Mouse (Mus musculus): Measurements from ENCODE around the gene Tom1l2. TPM values are rescaled to one million over a fixed set of nuclear protein-coding genes. Genes with fewer than 3 reads are reported as not detected.

The Tom1l2 gene
- polyA plus RNA-seq, 1 experiment, result 213 TPM

DNA sequence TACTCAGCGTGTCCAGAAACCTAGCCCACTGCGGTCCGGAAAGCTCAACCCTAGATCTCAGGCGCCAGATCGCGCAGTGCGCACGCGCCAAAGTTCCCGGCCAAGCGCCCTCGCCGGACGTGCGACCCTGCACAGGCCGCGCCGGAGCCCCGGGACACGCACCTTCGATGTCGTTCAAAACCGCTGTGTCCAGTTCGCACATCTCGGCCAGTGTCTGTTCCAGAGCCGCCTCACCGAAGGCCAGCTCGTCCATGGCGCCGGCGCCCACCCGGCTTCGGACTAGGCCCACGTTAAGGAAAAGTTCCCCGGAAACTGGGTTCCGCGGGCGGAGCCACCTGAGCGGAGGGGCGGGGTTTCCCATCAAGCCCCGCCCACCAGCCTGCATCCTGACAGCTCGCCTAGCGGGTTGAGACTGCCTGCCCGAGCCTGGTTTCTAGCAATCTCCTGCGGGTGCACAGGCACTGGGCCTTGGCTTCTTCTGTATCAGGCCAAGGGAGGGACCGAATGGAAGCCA, 132.4 kb downstream of the Tom1l2 start:
- peak overlapping the region; percentile 75; the same call in 1 of the 2 replicates for H3K27ac ChIP-seq (ENCODE audit: insufficient read depth, low read length)
- peak overlapping the region; percentile 76 for H3K4me3 ChIP-seq (ENCODE audit: insufficient read depth, low read length)
- H3K4me1 ChIP-seq (ENCODE audit: control insufficient read depth, insufficient read depth, low read length), result no peaks in the 10 kb centered on the region; the same call in 1 of the 2 replicates
- TF ChIP-seq CTCF (IDR thresholded peaks at IDR 0.05; ENCODE audit: extremely low read depth, insufficient read depth, low read length) (no peak), POLR2A (IDR thresholded peaks at IDR 0.05; ENCODE audit: extremely low read depth, insufficient read depth, low read length) (0 out of 2 replicates have a peak, but pooled peaks have one; percentile 16)

DNA sequence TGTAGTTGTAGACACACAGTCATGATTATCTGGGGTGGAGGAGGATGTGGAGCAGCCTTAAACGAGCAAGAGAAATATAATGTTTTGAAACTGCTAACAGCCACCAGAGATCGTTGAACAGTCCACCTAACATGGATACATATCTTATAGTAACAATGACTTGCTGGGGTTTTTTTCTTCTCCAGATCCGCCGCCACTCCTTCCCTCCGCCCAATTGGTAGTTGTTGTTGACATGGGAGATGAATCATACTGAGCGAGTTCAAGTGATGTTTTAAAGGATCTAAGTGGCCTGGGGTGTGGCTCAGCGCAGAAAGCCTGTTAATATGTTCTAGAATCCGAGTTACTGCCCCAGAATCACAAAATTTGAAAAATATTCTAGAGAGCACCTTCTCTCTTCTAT, 133.1 kb downstream of the Tom1l2 start:
- no peak overlapping the region for H3K27ac ChIP-seq (ENCODE audit: insufficient read depth, low read length)
- no peaks in the 10 kb centered on the region; the same call in 1 of the 2 replicates for H3K4me1 ChIP-seq (ENCODE audit: control insufficient read depth, insufficient read depth, low read length)
- no peak for TF ChIP-seq CTCF (IDR thresholded peaks at IDR 0.05; ENCODE audit: extremely low read depth, insufficient read depth, low read length)
- TF ChIP-seq POLR2A (IDR thresholded peaks at IDR 0.05; ENCODE audit: extremely low read depth, insufficient read depth, low read length), result no peak
- peak overlapping the region; percentile 76; the same call in 1 of the 2 replicates for H3K4me3 ChIP-seq (ENCODE audit: insufficient read depth, low read length)

DNA sequence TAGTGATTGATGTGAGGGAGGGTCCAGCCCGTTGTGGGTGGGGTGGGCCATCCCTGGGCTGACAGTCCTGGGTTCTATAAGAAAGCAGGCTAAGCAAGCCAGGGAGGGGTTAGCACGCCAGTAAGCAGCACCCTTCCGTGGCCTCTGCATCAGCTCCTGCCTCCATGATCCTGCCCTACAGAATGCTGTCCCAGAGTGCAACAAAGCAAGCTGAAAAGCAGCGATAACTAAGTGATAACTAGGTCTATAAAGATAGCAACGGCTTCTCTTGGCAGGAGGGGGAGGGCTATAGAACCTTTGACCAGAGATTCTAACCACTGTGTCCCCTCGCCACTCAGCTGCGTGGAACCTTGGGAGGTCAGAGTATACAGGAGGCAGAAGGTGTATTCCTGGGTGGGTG, 135.2 kb downstream of the Tom1l2 start:
- no peak overlapping the region for H3K4me3 ChIP-seq (ENCODE audit: insufficient read depth, low read length)

DNA sequence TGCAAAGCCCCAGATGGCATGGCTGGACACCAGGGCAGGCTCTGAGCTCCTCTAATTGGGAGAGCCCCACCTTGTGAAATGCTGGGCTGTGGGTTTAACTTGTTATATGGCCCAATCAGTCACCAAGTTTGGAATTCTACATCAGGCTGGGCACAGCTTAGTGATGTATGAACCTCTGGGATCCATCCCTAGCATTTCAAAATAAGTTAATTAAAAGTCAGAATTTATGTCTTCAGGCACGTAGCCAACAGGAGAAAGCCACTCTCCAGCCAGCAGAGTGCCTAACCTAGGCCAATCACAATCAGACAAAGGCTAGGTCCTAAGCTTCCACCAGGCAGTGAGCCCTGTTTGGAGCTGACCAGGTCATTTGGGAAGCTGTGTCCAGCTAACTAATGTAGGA, 136.0 kb downstream of the Tom1l2 start:
- Histone ChIP-seq H3K27ac (ENCODE audit: insufficient read depth, low read length) (no peak overlapping the region), H3K4me1 (ENCODE audit: control insufficient read depth, insufficient read depth, low read length) (no peaks in the 10 kb centered on the region), H3K4me3 (ENCODE audit: insufficient read depth, low read length) (no peak overlapping the region)
- TF ChIP-seq POLR2A (IDR thresholded peaks at IDR 0.05; ENCODE audit: extremely low read depth, insufficient read depth, low read length), result no peak
- TF ChIP-seq CTCF (IDR thresholded peaks at IDR 0.05; ENCODE audit: extremely low read depth, insufficient read depth, low read length), result no peak

More for the DNA sequence above, 135.2 kb downstream of the Tom1l2 start:
- no peak for TF ChIP-seq POLR2A (IDR thresholded peaks at IDR 0.05; ENCODE audit: extremely low read depth, insufficient read depth, low read length)
- TF ChIP-seq CTCF (IDR thresholded peaks at IDR 0.05; ENCODE audit: extremely low read depth, insufficient read depth, low read length), result no peak
- Histone ChIP-seq H3K4me1 (ENCODE audit: control insufficient read depth, insufficient read depth, low read length) (no peaks in the 10 kb centered on the region), H3K27ac (ENCODE audit: insufficient read depth, low read length) (no peak overlapping the region)

DNA sequence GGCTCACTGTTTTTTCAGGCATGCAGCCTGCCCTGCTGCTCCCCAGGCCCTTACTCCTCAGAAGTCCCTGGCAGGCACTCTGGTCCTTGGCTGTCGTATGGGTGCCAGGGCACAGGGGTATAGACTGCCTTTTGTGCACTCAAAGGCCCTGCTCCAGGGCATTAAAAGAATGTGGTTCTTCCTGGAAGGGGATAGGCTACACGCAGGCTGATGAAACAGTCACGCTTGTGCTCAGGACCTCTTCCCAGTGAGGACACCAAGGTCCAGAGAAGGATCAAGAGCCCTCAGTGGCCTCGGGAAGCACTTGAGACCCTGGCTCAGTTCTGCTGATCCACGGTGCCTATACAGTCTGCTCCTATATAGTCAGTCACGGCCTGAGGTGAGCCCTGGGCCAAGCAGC, 139.4 kb downstream of the Tom1l2 start:
- H3K27ac ChIP-seq (ENCODE audit: insufficient read depth, low read length), result no peak overlapping the region
- H3K4me1 ChIP-seq (ENCODE audit: control insufficient read depth, insufficient read depth, low read length), result peaks cover 2% of the 10 kb centered on the region; the same call in 1 of the 2 replicates
- TF ChIP-seq CTCF (IDR thresholded peaks at IDR 0.05; ENCODE audit: extremely low read depth, insufficient read depth, low read length) (no peak), POLR2A (IDR thresholded peaks at IDR 0.05; ENCODE audit: extremely low read depth, insufficient read depth, low read length) (no peak)

DNA sequence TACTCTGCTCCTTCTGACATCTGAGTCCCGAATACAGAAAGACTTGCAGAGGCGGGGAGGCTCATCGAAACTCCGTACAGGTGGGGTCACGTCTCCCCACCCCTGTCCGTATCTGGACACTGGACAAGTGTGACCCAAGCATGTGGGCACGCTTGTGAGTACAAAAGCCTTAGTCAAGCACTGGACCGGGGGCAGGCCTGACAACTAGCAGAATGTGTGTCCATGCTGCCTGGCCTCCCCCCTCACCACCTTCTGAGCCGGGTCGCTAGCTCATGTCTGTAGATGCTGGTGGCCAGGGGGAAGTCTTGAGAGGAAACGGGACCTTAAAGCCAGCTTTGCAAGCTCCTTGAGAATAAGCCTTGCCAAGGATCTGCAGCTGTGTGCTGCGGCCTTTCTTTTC, 140.9 kb downstream of the Tom1l2 start:
- Histone ChIP-seq H3K27ac (ENCODE audit: insufficient read depth, low read length) (no peak overlapping the region), H3K4me3 (ENCODE audit: insufficient read depth, low read length) (no peak overlapping the region), H3K4me1 (ENCODE audit: control insufficient read depth, insufficient read depth, low read length) (peaks cover 2% of the 10 kb centered on the region; the same call in 1 of the 2 replicates)
- no peak for TF ChIP-seq POLR2A (IDR thresholded peaks at IDR 0.05; ENCODE audit: extremely low read depth, insufficient read depth, low read length)
- TF ChIP-seq CTCF (IDR thresholded peaks at IDR 0.05; ENCODE audit: extremely low read depth, insufficient read depth, low read length), result no peak

More for the DNA sequence above, 139.4 kb downstream of the Tom1l2 start:
- no peak overlapping the region for H3K4me3 ChIP-seq (ENCODE audit: insufficient read depth, low read length)

DNA sequence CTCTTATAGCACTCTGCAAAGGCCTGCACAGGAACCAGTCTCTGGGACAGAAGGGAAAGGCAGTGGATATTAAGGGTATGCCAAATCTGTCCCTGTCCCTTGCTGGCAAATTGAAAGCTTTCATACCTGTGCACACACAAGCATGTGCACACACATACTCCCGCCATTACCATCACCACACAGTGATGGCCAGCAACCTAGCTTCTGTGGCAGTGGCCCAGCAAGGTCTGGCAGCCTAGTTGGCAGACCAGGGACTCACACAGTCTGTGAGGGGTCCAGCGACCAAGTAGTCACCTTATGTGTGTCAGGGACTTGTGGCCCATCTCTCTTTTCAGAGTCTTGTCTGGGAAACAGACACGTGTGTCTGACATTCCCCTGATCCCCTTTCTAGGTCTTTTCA, 141.6 kb downstream of the Tom1l2 start:
- Histone ChIP-seq H3K27ac (ENCODE audit: insufficient read depth, low read length) (no peak overlapping the region), H3K4me1 (ENCODE audit: control insufficient read depth, insufficient read depth, low read length) (peaks cover 2% of the 10 kb centered on the region; the same call in 1 of the 2 replicates), H3K4me3 (ENCODE audit: insufficient read depth, low read length) (no peak overlapping the region)
- TF ChIP-seq CTCF (IDR thresholded peaks at IDR 0.05; ENCODE audit: extremely low read depth, insufficient read depth, low read length) (no peak), POLR2A (IDR thresholded peaks at IDR 0.05; ENCODE audit: extremely low read depth, insufficient read depth, low read length) (no peak)

DNA sequence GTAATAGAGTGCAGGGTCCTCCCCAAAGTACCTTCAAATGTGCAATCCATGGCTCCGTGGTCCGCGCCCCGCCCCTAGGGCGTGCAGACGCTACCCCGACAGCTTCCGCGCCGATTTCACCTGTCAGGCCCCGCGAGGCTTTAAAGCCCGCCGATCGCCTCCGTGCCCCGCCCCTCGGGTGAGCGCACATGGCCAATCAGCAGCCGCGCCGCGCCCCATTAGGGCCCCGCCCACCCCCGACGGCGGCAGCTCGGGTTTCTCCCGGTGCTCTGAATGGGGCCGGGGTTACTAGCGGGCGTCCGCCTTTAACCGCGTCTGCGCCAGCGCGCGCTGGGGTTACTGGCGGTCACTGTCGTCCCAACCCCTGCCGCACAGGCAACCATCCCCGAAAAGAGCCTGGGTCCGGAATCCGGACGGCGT, 142.4 kb downstream of the Tom1l2 start:
- TF ChIP-seq POLR2A (IDR thresholded peaks at IDR 0.05; ENCODE audit: extremely low read depth, insufficient read depth, low read length), result peak; percentile 64; the same call in 1 of the 2 replicates
- TF ChIP-seq CTCF (IDR thresholded peaks at IDR 0.05; ENCODE audit: extremely low read depth, insufficient read depth, low read length), result no peak
- Histone ChIP-seq H3K27ac (ENCODE audit: insufficient read depth, low read length) (peak overlapping the region; percentile 92), H3K4me1 (ENCODE audit: control insufficient read depth, insufficient read depth, low read length) (peaks cover 2% of the 10 kb centered on the region; the same call in 1 of the 2 replicates), H3K4me3 (ENCODE audit: insufficient read depth, low read length) (peak overlapping the region; percentile 49)

DNA sequence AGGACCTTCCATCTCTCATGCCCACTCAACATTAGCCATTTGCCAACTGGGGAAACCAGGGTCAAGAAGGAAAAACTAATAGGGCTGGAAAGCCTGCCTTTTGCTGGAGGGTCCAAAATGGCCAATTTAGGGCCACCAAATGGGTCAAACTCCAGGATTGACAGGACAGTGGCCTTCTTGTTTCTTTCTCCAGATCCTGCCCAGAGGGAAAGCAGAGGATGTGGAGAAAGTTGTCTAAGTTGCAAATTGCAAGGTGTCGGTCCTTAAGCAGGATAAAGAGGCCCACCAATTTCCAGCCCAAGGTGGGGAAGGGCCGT, 142.8 kb downstream of the Tom1l2 start:
- TF ChIP-seq POLR2A (IDR thresholded peaks at IDR 0.05; ENCODE audit: extremely low read depth, insufficient read depth, low read length) (no peak), CTCF (IDR thresholded peaks at IDR 0.05; ENCODE audit: extremely low read depth, insufficient read depth, low read length) (no peak)
- peak overlapping the region; percentile 49 for H3K4me3 ChIP-seq (ENCODE audit: insufficient read depth, low read length)
- H3K4me1 ChIP-seq (ENCODE audit: control insufficient read depth, insufficient read depth, low read length), result peaks cover 2% of the 10 kb centered on the region; the same call in 1 of the 2 replicates
- H3K27ac ChIP-seq (ENCODE audit: insufficient read depth, low read length), result peak overlapping the region; percentile 92

DNA sequence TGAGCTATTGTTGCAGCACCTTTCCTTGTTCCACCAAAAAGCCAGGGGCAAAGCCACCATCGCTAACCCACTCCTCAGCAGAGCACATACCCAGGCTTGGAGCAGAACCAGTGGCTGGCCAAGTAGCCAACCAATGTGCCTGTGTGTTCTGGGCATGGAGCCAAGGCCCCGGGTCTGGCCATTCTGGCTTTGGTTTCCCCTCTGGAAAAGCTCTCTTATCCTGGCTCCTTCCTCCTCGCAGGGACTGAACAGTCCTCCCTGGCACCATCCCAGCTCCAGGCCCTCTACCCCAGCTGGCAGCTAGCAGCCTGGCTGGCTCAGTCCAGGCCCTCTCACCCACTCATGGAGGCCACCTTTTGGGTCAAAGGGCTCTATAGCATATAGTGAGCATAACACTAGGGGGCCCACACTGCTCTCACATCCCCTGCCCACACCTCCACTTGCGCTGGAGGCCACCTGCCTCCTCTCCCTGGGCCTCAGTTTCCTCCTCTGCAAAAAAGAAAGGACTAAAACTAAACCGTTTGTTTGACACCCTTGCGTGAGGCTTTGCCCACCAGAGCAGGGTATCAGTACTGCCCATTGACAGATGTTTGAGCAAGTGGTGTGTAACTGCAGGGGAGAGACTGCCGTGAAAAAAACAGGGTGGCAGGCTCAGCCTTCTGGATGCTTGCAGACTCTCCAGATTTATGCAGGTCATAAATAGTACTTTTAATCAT, 143.3 kb downstream of the Tom1l2 start:
- no peak for TF ChIP-seq CTCF (IDR thresholded peaks at IDR 0.05; ENCODE audit: extremely low read depth, insufficient read depth, low read length)
- no peak for TF ChIP-seq POLR2A (IDR thresholded peaks at IDR 0.05; ENCODE audit: extremely low read depth, insufficient read depth, low read length)
- Histone ChIP-seq H3K27ac (ENCODE audit: insufficient read depth, low read length) (peak overlapping the region; percentile 92; the same call in 1 of the 2 replicates), H3K4me3 (ENCODE audit: insufficient read depth, low read length) (peak overlapping the region; percentile 49), H3K4me1 (ENCODE audit: control insufficient read depth, insufficient read depth, low read length) (peaks cover 2% of the 10 kb centered on the region; the same call in 1 of the 2 replicates)
